Mouse (Mus musculus): ENCODE results near the gene 4933407L21Rik. TPM values are rescaled to one million over a fixed set of nuclear protein-coding genes. Genes with fewer than 3 reads are reported as not detected.

Gene 4933407L21Rik
- polyA plus RNA-seq, 1 experiment, result 0.06 TPM

DNA sequence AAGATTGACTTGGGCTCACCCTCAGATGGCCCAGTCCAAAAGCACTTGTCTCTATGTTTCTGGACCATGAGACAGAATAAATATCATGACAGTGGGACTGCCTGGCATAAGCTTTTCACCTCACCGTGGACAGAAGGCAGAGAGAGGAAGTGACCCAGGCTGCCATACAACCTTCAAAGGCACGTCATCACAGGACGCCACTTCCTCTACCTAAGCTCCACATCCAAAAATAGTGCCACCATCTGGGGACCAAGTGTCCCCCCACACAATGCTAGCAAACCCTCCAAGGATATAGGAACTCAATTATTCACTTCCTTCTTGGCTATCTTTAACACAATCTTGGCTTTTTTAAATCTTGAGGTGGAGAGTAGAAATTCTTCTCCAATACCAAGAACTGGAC, 33.8 kb downstream of the 4933407L21Rik start:
- no peaks in the 10 kb centered on the region for H3K27me3 ChIP-seq (replicated peaks; ENCODE audit: control insufficient read depth, insufficient read depth, low read length)
- H3K4me1 ChIP-seq (ENCODE audit: control insufficient read depth, insufficient read depth, low read length), result no peaks in the 10 kb centered on the region
- WGBS, result 78% methylated on average over 3 of the region's 3 CpGs
- no peak overlapping the region for H3K27ac ChIP-seq (ENCODE audit: insufficient read depth, low read depth, low read length)
- H3K36me3 ChIP-seq (ENCODE audit: control insufficient read depth, insufficient read depth, low read length), result no peaks in the 10 kb centered on the region
- TF ChIP-seq CTCF (conservative IDR thresholded peaks at IDR 0.05; ENCODE audit: insufficient read depth, insufficient read length, low read depth, low read length) (no peak), POLR2A (IDR thresholded peaks at IDR 0.05; ENCODE audit: low read depth, low read length) (no peak)
- DNase-seq, result no peak
- no peak overlapping the region for H3K4me3 ChIP-seq (ENCODE audit: insufficient read depth, low read depth, low read length)

GRCm38 (mm10) chr1:85965856-85966255, 37.6 kb downstream of the 4933407L21Rik start:
- Histone ChIP-seq H3K36me3 (ENCODE audit: control insufficient read depth, insufficient read depth, low read length) (no peaks in the 10 kb centered on the region), H3K27me3 (replicated peaks; ENCODE audit: control insufficient read depth, insufficient read depth, low read length) (no peaks in the 10 kb centered on the region), H3K4me1 (ENCODE audit: control insufficient read depth, insufficient read depth, low read length) (no peaks in the 10 kb centered on the region), H3K27ac (ENCODE audit: insufficient read depth, low read depth, low read length) (no peak overlapping the region), H3K4me3 (ENCODE audit: insufficient read depth, low read depth, low read length) (no peak overlapping the region)
- no peak for DNase-seq
- 84% methylated on average over 3 of the region's 3 CpGs for WGBS
- TF ChIP-seq CTCF (conservative IDR thresholded peaks at IDR 0.05; ENCODE audit: insufficient read depth, insufficient read length, low read depth, low read length), result no peak
- no peak for TF ChIP-seq POLR2A (IDR thresholded peaks at IDR 0.05; ENCODE audit: low read depth, low read length)

DNA sequence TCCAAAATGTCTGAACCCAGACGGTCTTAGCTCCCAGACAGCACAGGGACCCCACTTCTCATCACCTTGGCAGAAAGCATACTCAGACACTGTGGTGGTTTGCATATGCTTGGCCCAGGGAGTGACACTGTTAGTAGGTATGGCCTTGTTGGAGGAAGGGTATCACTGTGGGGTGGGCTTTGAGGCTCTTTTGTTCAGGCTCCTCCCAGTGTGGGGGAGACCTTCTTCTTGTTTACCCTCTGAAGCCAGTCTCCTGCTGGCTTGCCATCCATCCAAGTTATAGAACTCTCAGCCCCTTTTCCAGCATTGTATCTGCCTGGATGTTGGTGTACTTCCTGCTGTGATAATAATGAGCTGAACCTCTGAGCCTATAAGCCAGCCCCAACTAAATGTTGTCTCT, 40.8 kb downstream of the 4933407L21Rik start:
- no peaks in the 10 kb centered on the region for H3K27me3 ChIP-seq (replicated peaks; ENCODE audit: control insufficient read depth, insufficient read depth, low read length)
- no peak for TF ChIP-seq POLR2A (IDR thresholded peaks at IDR 0.05; ENCODE audit: low read depth, low read length)
- H3K36me3 ChIP-seq (ENCODE audit: control insufficient read depth, insufficient read depth, low read length), result no peaks in the 10 kb centered on the region
- H3K4me1 ChIP-seq (ENCODE audit: control insufficient read depth, insufficient read depth, low read length), result no peaks in the 10 kb centered on the region
- H3K4me3 ChIP-seq (ENCODE audit: insufficient read depth, low read depth, low read length), result no peak overlapping the region
- no peak for DNase-seq
- H3K27ac ChIP-seq (ENCODE audit: insufficient read depth, low read depth, low read length), result no peak overlapping the region
- 73% methylated on average over 1 of the region's 1 CpGs for WGBS

DNA sequence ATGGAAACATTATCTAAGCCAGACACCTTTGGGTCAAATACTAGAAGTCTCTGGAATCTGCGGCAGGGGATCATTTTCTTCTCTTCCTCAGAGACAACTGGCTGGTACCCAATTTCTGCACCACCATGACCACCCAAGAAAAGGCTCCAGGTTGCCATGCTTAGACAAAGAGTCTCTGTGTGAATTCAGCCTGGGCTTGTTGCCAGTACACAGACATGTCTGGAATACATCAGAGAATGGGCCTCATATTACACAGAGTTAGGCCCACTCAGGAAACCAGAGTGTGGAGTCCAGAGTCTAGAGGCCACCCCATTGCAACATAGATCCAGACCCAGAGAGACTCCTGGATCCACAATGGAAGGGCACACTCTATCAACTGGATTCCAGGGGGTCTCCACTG, 41.2 kb downstream of the 4933407L21Rik start:
- DNase-seq, result no peak
- WGBS, result 93% methylated on average over 1 of the region's 1 CpGs
- no peak overlapping the region for H3K4me3 ChIP-seq (ENCODE audit: insufficient read depth, low read depth, low read length)
- no peak overlapping the region for H3K27ac ChIP-seq (ENCODE audit: insufficient read depth, low read depth, low read length)
- no peaks in the 10 kb centered on the region for H3K4me1 ChIP-seq (ENCODE audit: control insufficient read depth, insufficient read depth, low read length)
- no peaks in the 10 kb centered on the region for H3K36me3 ChIP-seq (ENCODE audit: control insufficient read depth, insufficient read depth, low read length)
- no peaks in the 10 kb centered on the region for H3K27me3 ChIP-seq (replicated peaks; ENCODE audit: control insufficient read depth, insufficient read depth, low read length)
- TF ChIP-seq POLR2A (IDR thresholded peaks at IDR 0.05; ENCODE audit: low read depth, low read length) (no peak), CTCF (conservative IDR thresholded peaks at IDR 0.05; ENCODE audit: insufficient read depth, insufficient read length, low read depth, low read length) (no peak)

- Histone ChIP-seq H3K27me3 (replicated peaks; ENCODE audit: control insufficient read depth, insufficient read depth, low read length) (no peaks in the 10 kb centered on the region), H3K27ac (ENCODE audit: insufficient read depth, low read depth, low read length) (no peak overlapping the region), H3K36me3 (ENCODE audit: control insufficient read depth, insufficient read depth, low read length) (no peaks in the 10 kb centered on the region), H3K4me3 (ENCODE audit: insufficient read depth, low read depth, low read length) (no peak overlapping the region), H3K4me1 (ENCODE audit: control insufficient read depth, insufficient read depth, low read length) (no peaks in the 10 kb centered on the region)
- DNase-seq, result no peak
- 88% methylated on average over 3 of the region's 3 CpGs for WGBS
- TF ChIP-seq POLR2A (IDR thresholded peaks at IDR 0.05; ENCODE audit: low read depth, low read length) (no peak), CTCF (conservative IDR thresholded peaks at IDR 0.05; ENCODE audit: insufficient read depth, insufficient read length, low read depth, low read length) (no peak)
Measured at GRCm38 (mm10) chr1:85971070-85971469, 42.8 kb downstream of the 4933407L21Rik start.

- H3K27ac ChIP-seq (ENCODE audit: insufficient read depth, low read depth, low read length), result no peak overlapping the region
- no peak overlapping the region for H3K4me3 ChIP-seq (ENCODE audit: insufficient read depth, low read depth, low read length)
- TF ChIP-seq CTCF (conservative IDR thresholded peaks at IDR 0.05; ENCODE audit: insufficient read depth, insufficient read length, low read depth, low read length) (no peak), POLR2A (IDR thresholded peaks at IDR 0.05; ENCODE audit: low read depth, low read length) (no peak)
- no peak for DNase-seq
- no peaks in the 10 kb centered on the region for H3K4me1 ChIP-seq (ENCODE audit: control insufficient read depth, insufficient read depth, low read length)
- 58% methylated on average over 3 of the region's 3 CpGs for WGBS
- no peaks in the 10 kb centered on the region for H3K27me3 ChIP-seq (replicated peaks; ENCODE audit: control insufficient read depth, insufficient read depth, low read length)
- H3K36me3 ChIP-seq (ENCODE audit: control insufficient read depth, insufficient read depth, low read length), result no peaks in the 10 kb centered on the region
Measured at GRCm38 (mm10) chr1:85972341-85972740, 44.1 kb downstream of the 4933407L21Rik start.

DNA sequence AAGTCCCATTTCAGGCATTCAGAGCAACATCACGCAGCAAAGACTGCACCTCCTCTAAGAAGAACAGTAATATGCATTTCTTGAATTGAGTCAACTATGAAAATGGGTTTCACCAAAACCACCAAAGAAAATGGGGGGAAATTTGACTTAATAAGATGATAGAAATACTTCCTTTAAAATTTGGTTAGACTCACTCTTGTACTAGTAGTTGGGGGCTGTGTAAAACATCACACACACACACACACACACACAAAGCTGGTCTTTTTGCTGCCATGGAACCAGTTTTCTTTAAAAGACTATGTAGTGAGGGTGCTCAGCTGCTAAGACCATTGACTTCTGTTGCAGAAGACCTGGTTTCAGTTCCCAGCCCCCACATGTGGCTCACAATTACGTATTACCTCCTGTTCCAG, 45.2 kb downstream of the 4933407L21Rik start:
- H3K27me3 ChIP-seq (replicated peaks; ENCODE audit: control insufficient read depth, insufficient read depth, low read length), result no peaks in the 10 kb centered on the region
- TF ChIP-seq POLR2A (IDR thresholded peaks at IDR 0.05; ENCODE audit: low read depth, low read length) (no peak), CTCF (conservative IDR thresholded peaks at IDR 0.05; ENCODE audit: insufficient read depth, insufficient read length, low read depth, low read length) (no peak)
- no peak overlapping the region for H3K4me3 ChIP-seq (ENCODE audit: insufficient read depth, low read depth, low read length)
- H3K36me3 ChIP-seq (ENCODE audit: control insufficient read depth, insufficient read depth, low read length), result no peaks in the 10 kb centered on the region
- 92% methylated on average over 2 of the region's 2 CpGs for WGBS
- no peak overlapping the region for H3K27ac ChIP-seq (ENCODE audit: insufficient read depth, low read depth, low read length)
- no peaks in the 10 kb centered on the region for H3K4me1 ChIP-seq (ENCODE audit: control insufficient read depth, insufficient read depth, low read length)
- no peak for DNase-seq

DNA sequence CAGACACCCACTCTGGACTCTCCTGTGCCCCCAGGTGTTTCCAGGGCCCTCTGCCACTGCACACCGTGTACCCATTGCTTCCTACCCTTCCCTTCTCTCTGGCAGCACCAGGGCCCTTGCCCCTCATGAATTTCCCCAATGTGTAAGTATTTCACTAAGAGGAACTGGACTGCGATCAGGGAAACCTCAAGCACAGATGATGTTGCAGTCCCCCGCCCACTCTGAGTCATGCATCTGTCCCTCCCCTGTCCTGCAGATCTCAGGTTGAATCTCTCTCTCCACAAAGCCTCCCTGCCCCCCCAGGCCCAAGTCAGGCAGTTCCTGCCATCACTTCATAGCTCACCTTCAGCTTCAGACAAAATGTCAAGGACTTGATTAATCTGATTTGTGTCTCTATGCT, 49.4 kb downstream of the 4933407L21Rik start:
- no peak overlapping the region for H3K27ac ChIP-seq (ENCODE audit: insufficient read depth, low read depth, low read length)
- no peaks in the 10 kb centered on the region for H3K27me3 ChIP-seq (replicated peaks; ENCODE audit: control insufficient read depth, insufficient read depth, low read length)
- H3K4me3 ChIP-seq (ENCODE audit: insufficient read depth, low read depth, low read length), result no peak overlapping the region
- no peak for DNase-seq
- no peaks in the 10 kb centered on the region for H3K36me3 ChIP-seq (ENCODE audit: control insufficient read depth, insufficient read depth, low read length)
- no peaks in the 10 kb centered on the region for H3K4me1 ChIP-seq (ENCODE audit: control insufficient read depth, insufficient read depth, low read length)
- no peak for TF ChIP-seq CTCF (conservative IDR thresholded peaks at IDR 0.05; ENCODE audit: insufficient read depth, insufficient read length, low read depth, low read length)
- no peak for TF ChIP-seq POLR2A (IDR thresholded peaks at IDR 0.05; ENCODE audit: low read depth, low read length)
- 74% methylated on average over 3 of the region's 3 CpGs for WGBS

All from kidney, adult 2 months (tissue).